Mouse (Mus musculus): ENCODE data around the gene Limk1.

The Limk1 gene

DNA sequence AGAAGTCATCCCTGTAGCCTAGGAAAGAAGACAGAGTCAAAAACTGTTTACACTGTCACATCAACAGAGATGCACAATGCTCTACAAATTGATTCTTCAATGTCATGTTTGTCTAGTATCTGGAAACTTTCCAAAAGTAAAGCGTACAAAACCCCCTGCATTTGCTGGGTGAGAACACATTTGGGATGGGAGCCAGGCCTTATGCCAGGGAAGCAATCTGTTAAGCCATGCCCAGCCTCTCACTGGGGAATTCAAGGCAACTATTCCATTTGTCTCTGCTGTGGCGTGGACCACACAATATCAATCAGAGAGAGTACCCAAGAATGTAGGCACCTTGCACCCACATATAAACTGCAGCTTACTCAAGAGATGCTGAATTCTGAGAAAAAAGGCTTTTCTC lies 66.3 kb downstream of the Limk1 start:
- no peak for DNase-seq

DNA sequence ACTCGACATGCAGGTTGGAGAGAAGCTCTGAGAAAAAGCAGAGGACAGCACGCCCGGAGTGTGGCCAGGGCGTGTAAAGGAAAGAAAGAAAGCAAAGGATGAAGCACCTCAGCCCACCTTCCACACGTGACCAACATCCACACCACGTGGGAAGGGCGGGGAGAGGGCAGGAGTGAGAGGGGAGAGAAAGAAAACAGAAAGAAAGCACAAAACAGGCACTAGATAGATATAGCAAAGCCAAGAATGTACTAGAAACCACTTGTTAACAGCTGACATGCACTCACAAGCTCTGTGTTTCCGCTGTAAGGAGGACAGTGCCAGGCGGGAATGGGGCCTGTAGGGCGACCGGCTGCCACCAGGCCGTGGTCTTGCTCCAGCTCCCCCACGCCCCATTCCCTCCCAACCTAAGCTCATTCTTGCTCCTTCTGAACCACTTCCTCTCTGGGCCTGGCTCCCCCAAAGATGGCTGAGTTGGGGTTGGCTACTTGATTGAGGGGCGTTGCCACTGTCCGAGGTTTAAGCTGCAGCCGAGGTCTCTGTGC lies 67.2 kb downstream of the Limk1 start:
- DNase-seq = no peak

DNA sequence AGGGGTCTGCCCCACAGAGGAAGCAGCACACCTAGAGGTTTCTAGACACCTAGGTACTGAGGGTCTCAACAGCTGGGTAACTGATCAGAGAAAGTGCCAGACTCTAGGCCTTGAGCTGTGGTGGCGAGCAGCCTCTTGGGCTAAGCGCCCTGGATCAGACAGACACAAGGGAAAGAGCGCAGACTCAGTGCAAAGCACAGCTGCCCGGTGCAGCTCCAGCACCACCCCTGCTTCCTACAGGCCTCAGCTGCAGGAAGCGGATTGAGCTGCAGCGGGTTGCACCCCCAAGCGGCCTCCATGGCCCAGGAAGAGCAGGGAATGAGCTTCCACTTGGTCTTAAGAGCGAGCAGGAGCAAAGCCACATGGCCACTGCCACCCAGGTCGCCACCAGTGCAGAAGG lies 67.9 kb downstream of the Limk1 start:
- DNase-seq = no peak

DNA sequence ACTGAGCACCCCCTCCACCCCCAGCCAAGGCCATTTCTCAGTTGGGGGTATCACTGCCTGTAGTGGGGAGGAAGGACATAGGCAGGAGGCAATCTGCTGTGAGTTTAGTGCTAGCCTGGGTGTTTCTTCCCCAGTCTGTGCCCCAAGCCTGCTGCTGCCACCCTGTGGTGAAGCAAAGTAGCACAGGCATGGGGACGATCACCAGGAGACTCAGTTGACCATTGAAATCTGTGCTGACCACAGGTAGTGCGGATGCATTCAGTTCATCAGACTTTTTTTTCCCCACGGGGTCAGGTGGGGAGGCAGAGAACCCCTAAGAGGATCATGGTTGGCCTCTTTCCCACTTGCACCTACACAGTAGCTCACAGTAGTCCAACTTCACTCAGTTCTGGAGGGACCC lies 71.3 kb downstream of the Limk1 start:
- peak; percentile 70 for DNase-seq

DNA sequence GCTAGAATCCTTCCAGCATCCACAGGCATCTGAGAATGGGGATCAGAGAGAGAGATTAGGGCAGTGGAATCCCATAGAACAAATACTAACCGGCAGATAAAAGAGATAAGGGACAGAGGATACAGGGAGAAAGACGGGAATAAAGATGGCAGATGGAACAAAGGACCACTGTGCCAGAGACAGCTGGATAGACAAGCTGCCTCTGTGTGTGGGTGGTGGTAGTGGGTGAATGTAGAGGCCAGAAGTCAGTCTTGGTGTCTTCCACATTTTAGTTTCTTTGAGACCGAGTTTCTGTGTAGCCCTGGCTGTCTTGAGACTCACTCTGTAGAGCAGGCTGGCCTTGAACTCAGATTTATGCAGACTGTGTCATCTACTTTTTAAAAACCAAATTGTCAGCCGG lies 72.6 kb downstream of the Limk1 start:
- DNase-seq = no peak

DNA sequence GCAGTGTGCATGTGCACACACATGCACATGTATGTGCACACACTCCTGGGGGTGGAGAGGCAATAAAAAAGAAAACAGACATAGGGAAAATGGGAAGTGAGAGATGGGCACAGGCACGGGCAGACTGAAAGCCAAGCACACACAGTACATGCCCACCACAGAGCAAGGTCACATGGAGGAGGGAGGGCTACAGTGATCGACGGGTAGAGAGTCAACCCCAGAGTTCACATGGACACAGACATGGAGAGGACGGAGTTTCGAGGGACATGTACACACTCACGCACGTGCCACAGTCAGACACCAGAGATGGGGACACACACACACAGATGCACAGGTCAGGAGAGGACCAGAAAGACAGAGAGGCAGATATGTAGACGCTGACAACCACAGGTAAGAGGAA lies 73.0 kb downstream of the Limk1 start:
- no peak for DNase-seq

DNA sequence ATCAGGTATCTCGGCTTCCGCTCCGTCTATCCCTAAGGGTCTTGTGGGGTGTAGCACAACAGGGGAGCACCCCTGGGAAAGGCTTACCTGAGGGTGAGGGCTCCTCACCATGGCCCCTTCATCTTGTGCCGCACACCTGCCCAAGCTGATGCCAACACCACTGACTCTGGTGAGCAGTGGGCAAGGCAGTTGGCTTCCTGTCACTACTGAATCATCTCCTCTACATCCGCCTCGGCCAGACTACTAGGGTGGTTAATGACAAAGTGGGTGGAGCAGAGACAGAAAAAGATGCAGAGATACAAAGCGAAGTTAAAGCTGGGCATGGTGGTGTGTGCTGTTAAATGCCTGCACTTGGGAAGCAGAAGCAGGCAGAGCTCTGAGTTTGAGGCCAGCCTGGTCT lies 73.6 kb downstream of the Limk1 start, which contains the start of gene Lat2:
Gene Lat2 (minus strand): TSS at position 224 of the 400 bp plus-strand sequence.
- no peak for DNase-seq

DNA sequence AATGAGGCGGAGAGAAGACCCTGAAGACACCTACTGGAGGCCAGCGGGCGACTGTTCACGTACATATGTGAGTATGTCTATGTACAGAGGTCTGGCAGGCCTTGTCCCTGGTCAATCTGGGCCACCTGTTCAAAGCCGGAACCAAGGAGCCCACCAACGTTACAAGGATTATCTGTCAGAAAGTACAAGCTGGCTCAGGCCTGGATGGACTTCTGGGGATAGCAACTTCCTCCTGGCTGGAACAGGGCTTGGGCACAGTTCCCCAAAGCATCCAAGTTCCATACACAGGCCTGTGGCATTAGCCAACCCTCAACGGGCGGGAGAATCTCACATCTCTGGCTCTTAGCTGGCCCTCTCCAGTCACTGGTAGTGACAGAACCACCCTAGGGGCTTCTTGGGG lies 74.1 kb downstream of the Limk1 start:
- DNase-seq = no peak

DNA sequence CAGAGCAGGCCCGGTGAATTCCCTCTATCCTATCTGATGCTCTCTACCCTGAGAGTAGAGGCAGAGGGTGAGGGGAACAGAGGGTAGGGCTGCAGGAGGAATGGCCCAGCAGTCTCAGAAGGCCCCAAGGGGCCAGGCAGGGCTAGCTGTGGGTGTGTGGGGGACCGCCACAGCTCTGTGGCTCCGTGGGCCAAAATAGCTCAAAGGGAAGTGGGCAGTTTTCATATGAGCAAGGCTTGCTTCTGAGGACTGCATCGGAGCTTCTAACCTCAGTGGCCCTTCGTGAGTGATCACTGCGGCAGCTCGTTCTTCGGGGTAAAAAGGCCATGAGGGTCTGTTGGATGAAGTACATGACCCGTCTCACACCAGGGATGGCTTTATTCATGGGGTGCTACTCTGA lies 74.7 kb downstream of the Limk1 start:
- no peak for DNase-seq

DNA sequence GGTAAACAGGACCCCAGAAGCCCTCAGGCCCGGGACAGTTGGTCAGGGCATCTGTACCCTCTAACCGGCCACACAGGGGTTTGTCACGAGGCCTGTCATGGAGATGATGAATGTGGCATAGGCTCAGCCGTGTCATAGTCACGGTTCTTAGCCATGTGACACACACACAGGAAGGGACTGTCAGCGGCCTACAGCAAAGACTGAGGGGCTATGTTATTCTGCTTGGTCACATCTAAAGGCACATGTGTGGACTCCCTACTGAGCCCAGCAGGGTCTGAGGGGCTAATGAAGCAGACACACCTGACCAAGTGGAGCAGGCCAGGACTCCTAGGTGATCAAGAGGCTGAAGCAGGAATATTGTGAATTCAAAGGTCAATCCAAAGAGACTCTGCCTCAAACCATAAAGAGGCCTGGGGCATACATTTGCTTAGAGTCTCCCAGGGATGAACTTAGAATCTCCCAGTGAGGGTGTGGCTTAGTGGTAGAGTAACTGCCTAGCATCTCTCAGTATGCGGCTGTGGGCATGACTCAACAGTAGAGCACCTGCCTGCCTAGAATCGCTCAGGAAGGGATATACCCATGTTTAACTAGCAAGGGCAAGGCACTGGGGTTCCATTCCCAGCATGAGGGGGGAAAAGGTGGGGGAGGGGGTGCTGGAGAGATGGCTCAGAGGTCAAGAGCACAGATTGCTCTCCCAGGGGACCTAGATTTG lies 76.4 kb downstream of the Limk1 start:
- no peak for DNase-seq

DNA sequence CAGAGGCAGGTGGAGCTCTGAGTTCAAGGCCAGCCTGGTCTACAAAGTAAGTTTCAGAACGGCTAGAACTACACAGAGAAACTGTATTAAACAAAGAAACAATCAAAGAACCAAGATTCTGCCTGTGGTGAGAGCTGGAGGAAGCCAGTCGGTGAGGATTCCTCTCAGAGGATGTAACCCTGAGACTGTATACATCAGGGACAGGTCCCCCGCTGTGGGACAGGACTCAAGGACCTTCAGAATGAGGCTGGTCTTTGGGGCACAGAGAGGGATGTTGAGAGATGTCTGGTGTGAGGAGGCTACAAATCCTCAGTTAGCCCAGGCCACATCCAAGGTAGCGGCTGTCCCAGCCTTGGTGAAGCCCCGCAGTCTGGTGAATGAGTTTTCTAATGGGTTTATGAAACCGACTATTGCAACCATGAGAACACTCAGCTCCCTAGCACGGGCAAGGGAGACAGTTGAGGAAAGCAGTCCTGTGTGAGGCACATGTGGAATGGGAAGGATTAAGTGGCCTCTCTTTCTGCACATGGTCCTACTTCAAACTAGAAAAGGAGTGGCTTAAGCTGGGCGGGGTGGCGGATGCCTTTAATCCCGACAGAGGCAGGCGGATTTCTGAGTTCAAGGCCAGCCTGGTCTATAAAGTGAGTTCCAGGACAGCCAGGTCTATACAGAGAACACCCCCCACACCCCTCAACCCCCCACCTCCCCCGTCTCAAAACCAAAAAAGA lies 78.3 kb downstream of the Limk1 start:
- no peak for DNase-seq

DNA sequence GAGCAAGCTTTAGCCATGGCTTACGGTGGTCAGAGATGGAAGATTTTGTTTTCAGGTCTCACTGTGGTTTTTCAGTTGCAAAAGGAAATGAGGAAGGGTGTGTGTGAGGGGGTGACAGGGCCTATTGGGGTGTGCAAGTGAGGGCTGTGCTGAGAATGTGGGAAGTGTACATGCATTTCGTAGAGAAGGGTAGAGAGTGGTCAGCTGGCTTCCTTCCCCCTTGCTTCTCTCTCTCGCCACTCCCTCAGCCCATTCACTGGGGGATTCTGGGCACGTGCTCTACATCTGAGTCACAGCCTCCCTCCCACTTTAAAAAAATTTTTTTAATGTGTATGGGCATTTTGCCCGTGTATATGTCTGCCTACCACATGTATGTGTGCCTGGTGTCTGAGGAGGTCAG lies 81.3 kb downstream of the Limk1 start:
- DNase-seq = peak; percentile 21

DNA sequence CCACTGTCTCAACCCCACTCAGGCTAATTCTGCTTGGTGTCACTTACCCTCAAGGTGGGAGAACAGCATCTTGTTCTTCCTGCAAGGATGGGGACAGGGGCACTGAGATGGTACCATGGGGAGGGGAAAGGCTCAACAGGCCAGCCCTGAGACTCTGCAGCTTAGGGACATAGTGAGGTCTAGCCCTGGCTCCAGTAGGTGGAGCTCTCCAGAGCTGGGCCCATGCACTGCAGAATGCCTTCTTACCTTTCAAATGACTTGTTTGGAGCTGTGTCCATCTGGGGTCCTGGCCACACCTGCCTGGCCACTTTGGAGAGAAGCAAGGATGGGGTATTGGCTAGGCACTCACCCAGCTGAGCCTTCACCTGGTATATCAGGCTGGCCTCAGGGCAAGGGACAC lies 82.1 kb downstream of the Limk1 start:
- peak; percentile 26 for DNase-seq
